Mouse (Mus musculus): ENCODE measurements around the gene Gm16223. TPM values are rescaled to one million over a fixed set of nuclear protein-coding genes. Genes with fewer than 3 reads are reported as not detected.

Gene Gm16223
- total RNA-seq, 2 experiments from 2014 or later, result not detected

DNA sequence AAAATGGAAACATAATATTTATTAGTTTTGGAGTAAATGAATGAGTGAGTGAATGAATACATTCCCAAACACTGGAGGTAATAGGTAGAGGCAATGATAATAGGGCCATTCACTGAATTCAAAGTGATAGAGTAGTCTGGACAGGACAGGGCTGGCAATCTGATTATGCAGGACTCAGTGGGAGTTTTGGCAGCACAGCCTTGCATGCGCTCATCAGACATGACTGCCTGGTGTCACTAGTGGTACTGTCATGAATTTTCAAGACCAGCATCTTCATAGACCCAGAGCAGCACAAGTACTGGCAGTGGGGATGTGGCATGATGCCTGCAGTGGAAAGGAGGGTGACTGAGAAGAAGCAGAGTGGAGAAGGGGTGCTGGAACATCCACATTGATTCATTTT, 157.1 kb downstream of the Gm16223 start:
- no peak for DNase-seq

DNA sequence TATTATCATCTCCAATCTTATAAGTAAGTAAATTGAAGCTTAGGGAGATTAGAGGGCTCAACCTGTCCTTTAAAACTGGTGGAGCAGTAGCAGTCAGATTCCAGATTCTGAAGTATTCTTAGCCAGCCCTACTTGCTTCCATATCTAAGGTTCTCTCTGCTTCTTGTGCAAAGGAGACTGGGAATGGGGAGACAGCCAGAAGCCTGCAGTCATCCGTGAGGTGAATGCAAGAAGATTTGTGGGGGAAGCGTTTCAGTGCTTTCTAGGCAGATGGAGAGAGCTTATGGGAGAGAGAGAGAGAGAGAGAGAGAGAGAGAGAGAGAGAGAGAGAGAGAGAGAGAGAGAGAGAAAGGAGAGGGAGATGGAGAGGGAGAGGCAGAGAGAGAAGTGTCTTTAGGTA, 160.9 kb downstream of the Gm16223 start:
- no peak for DNase-seq

DNA sequence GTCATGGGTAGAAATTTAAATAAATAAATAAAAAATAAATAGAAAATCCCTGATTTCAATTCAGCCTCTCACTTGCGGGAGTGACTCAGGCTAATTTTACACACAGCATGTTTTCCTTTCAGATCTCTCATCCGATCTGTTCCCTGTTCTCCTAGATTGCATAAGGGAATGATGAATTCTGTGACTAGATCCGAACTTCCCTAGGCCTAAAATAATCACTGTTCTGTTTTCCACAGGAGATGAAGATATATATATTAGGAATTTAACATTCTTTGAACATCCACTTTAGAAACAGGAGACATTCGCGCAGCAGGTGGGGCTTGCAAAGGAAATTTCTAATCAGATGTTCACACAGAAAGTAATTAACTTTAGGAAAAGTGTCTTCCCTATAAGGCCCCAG, 171.5 kb downstream of the Gm16223 start:
- no peak for DNase-seq

DNA sequence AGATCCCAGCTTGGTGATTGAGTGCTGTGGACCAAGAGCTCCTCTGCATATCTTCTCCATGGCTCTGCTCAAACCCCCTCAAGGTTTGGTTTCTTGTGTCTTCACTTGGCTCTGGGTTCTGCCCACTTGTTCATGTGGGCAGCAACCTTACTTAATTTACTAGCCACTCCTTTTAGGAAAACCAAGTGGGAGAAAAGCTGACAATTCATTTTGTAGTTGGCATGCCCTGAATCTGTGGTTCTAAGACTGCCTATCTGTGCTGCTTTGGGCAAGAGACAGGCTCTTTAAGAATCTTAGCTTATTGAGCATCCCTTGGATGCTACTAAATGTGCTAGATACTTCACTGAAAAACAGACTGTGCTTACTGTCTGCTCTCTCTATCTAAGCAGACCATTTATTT, 172.0 kb downstream of the Gm16223 start:
- no peak for DNase-seq

DNA sequence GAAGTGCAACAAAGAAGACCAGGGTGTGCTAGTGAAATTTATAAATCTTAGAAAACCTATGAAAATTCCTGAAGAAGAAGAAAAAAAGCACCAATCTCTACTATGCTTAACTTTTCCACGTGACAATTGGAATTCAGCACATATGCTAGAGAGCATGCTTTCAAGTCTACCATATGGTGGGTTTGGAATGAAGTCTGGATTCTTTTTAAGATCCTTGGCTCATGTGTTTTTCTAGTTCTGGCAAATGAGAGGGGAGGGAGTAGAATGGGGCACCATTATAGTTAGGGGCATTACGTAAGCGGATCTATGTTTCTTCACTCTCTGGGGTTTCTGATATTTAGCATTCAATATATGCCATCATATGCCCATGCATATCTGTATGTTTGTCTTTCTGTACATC, 182.6 kb downstream of the Gm16223 start:
- no peak for DNase-seq

Other genes with a start within 250 kb of the Gm16223 start
- 10 to 100 TPM; 38.2 to 41.4 TPM for gene Bod1l, start 223.6 kb upstream of the Gm16223 start, total RNA-seq (2021)